Mouse (Mus musculus) CH12.LX (cell line): ENCODE measurements around the gene Trabd2b. TPM values are rescaled to one million over a fixed set of nuclear protein-coding genes. Genes with fewer than 3 reads are reported as not detected.

ENCODE experiments used
- DNase-seq: peaks from one replicate; pipeline ENCODE4 v3.0.0-alpha.2; 2013; ENCODE audit errors: extremely low read depth
- H3K27ac ChIP-seq: 2 replicates; pipeline ENCODE4 v1.5.1; 2012; ENCODE audit warnings: low read depth, mild to moderate bottlenecking, control low read depth, moderate library complexity; ENCODE audit not compliant: insufficient read depth
- H3K27me3 ChIP-seq: replicated peaks from 2 replicates; pipeline ENCODE3; 2012; ENCODE audit warnings: inconsistent platforms
- H3K36me3 ChIP-seq, 2 experiments: replicated peaks in 1 of 2; 2 replicates each; pipeline versions ENCODE3 to v1.6.1; 2012; ENCODE audit warnings: inconsistent platforms in 1 of 2, low read length in 1 of 2, mild to moderate bottlenecking in 1 of 2, mixed read lengths in 1 of 2, moderate library complexity in 1 of 2; ENCODE audit not compliant: control insufficient read depth in 1 of 2, insufficient read depth in 1 of 2
- H3K4me1 ChIP-seq, 2 experiments: 2 replicates each; pipeline ENCODE4 v1.6.1; 2012; ENCODE audit warnings: inconsistent platforms in 1 of 2, moderate library complexity in 1 of 2; ENCODE audit not compliant: insufficient read depth in 2 of 2, control insufficient read depth in 1 of 2
- H3K4me2 ChIP-seq: 2 replicates; pipeline ENCODE4 v1.6.1; 2012; ENCODE audit warnings: low read depth, mild to moderate bottlenecking, control low read depth; ENCODE audit not compliant: poor library complexity, insufficient read depth, severe bottlenecking
- H3K4me3 ChIP-seq, 3 experiments: fragments of 150-350 bp in 1 of 3; sonication (generic) in 1 of 3; replicated peaks in 1 of 3; 2 replicates each; pipeline versions ENCODE3 to v1.5.1; 2011 to 2012; ENCODE audit warnings: low read depth in 2 of 3, low read length in 2 of 3, mild to moderate bottlenecking in 2 of 3, moderate library complexity in 2 of 3, control low read depth in 1 of 3, improper control_type of control experiment in 1 of 3, inconsistent platforms in 1 of 3, mixed read lengths in 1 of 3; ENCODE audit not compliant: poor library complexity in 1 of 3
- H3K79me2 ChIP-seq: replicated peaks from 2 replicates; pipeline ENCODE4 v1.6.1; 2012; ENCODE audit warnings: mild to moderate bottlenecking, moderate library complexity; ENCODE audit not compliant: control insufficient read depth, poor library complexity, insufficient read depth, severe bottlenecking; ENCODE audit errors: extremely low read depth
- H3K9ac ChIP-seq: 2 replicates; pipeline ENCODE4 v1.6.1; 2012; ENCODE audit warnings: low read depth, mild to moderate bottlenecking, control low read depth, moderate library complexity; ENCODE audit not compliant: insufficient read depth
- H3K9me3 ChIP-seq: replicated peaks from 2 replicates; pipeline ENCODE3; 2012; ENCODE audit warnings: low read length, inconsistent platforms, mixed read lengths
- CHD2 ChIP-seq: IDR thresholded peaks from 2 replicates; pipeline ENCODE4 v1.6.1; 2011; ENCODE audit warnings: low read length, improper control_type of control experiment
- CTCF ChIP-seq, 2 experiments: IDR thresholded peaks in 1 of 2; conservative IDR thresholded peaks in 1 of 2; 2 replicates each; pipeline ENCODE4 v1.5.1; 2011 to 2012; ENCODE audit warnings: low read depth in 2 of 2, low read length in 2 of 2, improper control_type of control experiment in 1 of 2, inconsistent platforms in 1 of 2, mild to moderate bottlenecking in 1 of 2, moderate library complexity in 1 of 2
- E2F4 ChIP-seq: IDR thresholded peaks from 2 replicates; pipeline ENCODE4 v1.6.1; 2011; ENCODE audit warnings: low read depth, low read length, improper control_type of control experiment; ENCODE audit not compliant: insufficient replicate concordance
- ELF1 ChIP-seq: IDR thresholded peaks from 2 replicates; pipeline ENCODE4 v1.6.1; 2014; ENCODE audit warnings: low read depth, mild to moderate bottlenecking, inconsistent platforms, low read length, improper control_type of control experiment
- ETS1 ChIP-seq: conservative IDR thresholded peaks from 2 replicates; pipeline ENCODE4 v1.6.1; 2012; ENCODE audit warnings: low read depth, mild to moderate bottlenecking, inconsistent platforms, low read length, improper control_type of control experiment, moderate library complexity
- HCFC1 ChIP-seq: IDR thresholded peaks from 2 replicates; pipeline ENCODE4 v1.6.1; 2012; ENCODE audit warnings: low read depth, mild to moderate bottlenecking, inconsistent platforms, low read length, improper control_type of control experiment
- JUND ChIP-seq: conservative IDR thresholded peaks from 2 replicates; pipeline ENCODE4 v1.6.1; 2011; ENCODE audit warnings: low read depth, low read length, improper control_type of control experiment
- MAZ ChIP-seq: IDR thresholded peaks from 2 replicates; pipeline ENCODE4 v1.6.1; 2012; ENCODE audit warnings: low read depth, mild to moderate bottlenecking, inconsistent platforms, low read length, improper control_type of control experiment, moderate library complexity
- MEF2A ChIP-seq: IDR thresholded peaks from 2 replicates; pipeline ENCODE4 v1.6.1; 2014; ENCODE audit warnings: low read depth, mild to moderate bottlenecking, inconsistent platforms, low read length, improper control_type of control experiment, borderline replicate concordance
- POLR2A ChIP-seq: IDR thresholded peaks from 2 replicates; pipeline ENCODE4 v1.6.1; 2011; ENCODE audit warnings: low read depth, mild to moderate bottlenecking, improper control_type of control experiment, low read length
- POLR2AphosphoS2 ChIP-seq: IDR thresholded peaks from 2 replicates; pipeline ENCODE4 v1.6.1; 2011; ENCODE audit warnings: low read depth, low read length, improper control_type of control experiment
- RAD21 ChIP-seq: IDR thresholded peaks from 2 replicates; pipeline ENCODE4 v1.6.1; 2011; ENCODE audit warnings: low read depth, mild to moderate bottlenecking, low read length, improper control_type of control experiment, moderate library complexity
- RCOR1 ChIP-seq: conservative IDR thresholded peaks from 2 replicates; pipeline ENCODE4 v1.6.1; 2012; ENCODE audit warnings: low read depth, mild to moderate bottlenecking, inconsistent platforms, low read length, improper control_type of control experiment
- UBTF ChIP-seq: IDR thresholded peaks from 2 replicates; pipeline ENCODE4 v1.6.1; 2012; ENCODE audit warnings: low read depth, mild to moderate bottlenecking, inconsistent platforms, low read length, improper control_type of control experiment, moderate library complexity
- USF1 ChIP-seq: IDR thresholded peaks from 2 replicates; pipeline ENCODE4 v1.6.1; 2014; ENCODE audit warnings: low read depth, mild to moderate bottlenecking, inconsistent platforms, low read length, improper control_type of control experiment
- USF2 ChIP-seq: conservative IDR thresholded peaks from 2 replicates; pipeline ENCODE4 v1.6.1; 2011; ENCODE audit warnings: low read depth, low read length, improper control_type of control experiment
- ZC3H11A ChIP-seq: IDR thresholded peaks from 2 replicates; pipeline ENCODE4 v1.6.1; 2012; ENCODE audit warnings: low read depth, mild to moderate bottlenecking, inconsistent platforms, low read length, improper control_type of control experiment
- ZKSCAN1 ChIP-seq: IDR thresholded peaks from 2 replicates; pipeline ENCODE4 v1.6.1; 2012; ENCODE audit warnings: low read depth, inconsistent platforms, low read length, improper control_type of control experiment, borderline replicate concordance
- ZMIZ1 ChIP-seq: IDR thresholded peaks from 2 replicates; pipeline ENCODE4 v1.6.1; 2012; ENCODE audit warnings: low read depth, mild to moderate bottlenecking, inconsistent platforms, low read length, improper control_type of control experiment
- ZNF384 ChIP-seq: IDR thresholded peaks from 2 replicates; pipeline ENCODE4 v1.6.1; 2012; ENCODE audit warnings: low read depth, low read length, improper control_type of control experiment, inconsistent platforms
- dilution Hi-C: fragments of 300-500 bp; cut with MboI; formaldehyde crosslinking; loops from 2 replicates; pipeline ENCODE4 v1.14.3; 2020; ENCODE audit warnings: low sequenced_read_pairs; ENCODE audit not compliant: extremely low pct_unique_long_range_greater_than_20kb, extremely low pct_ligation_motif_present
- in situ Hi-C: fragments of 300-500 bp; cut with MboI; formaldehyde crosslinking; loops from 3 replicates; pipeline ENCODE4 v1.14.3; 2019; ENCODE audit warnings: low sequenced_read_pairs, low pct_ligation_motif_present, low pct_unique_long_range_greater_than_20kb, mixed read lengths
- polyA plus RNA-seq: library from polyadenylated mRNA; unstranded; fragments of >175 nt; gene quantifications from 2 replicates; pipeline ENCODE4 v1.2.1, GENCODE M21; 2012; ENCODE audit warnings: low read depth; ENCODE audit not compliant: insufficient read length
- total RNA-seq, 2 experiments: library from RNA; depleted of rRNA; stranded (reverse); fragments of 300-350 nt in 1 of 2; fragments of >200 nt in 1 of 2; gene quantifications; 2 replicates each; pipeline ENCODE4 v1.2.3; 2012 to 2014

Gene Trabd2b
- total and polyA plus RNA-seq, 3 experiments: not detected

GRCm38 (mm10) chr4:114509601-114510000 is 103.1 kb downstream of the Trabd2b start:
- in situ Hi-C loops: no loop called here
- TF ChIP-seq ZNF384 (no peak), RAD21 (no peak), CTCF (conservative IDR thresholded peaks at IDR 0.05 in 1 of 2, IDR thresholded peaks at IDR 0.05 in 1 of 2; ENCODE audit: low read depth in 2 of 2, low read length in 2 of 2) (no peak), E2F4 (no peak)
- no peak overlapping the region for H3K27ac ChIP-seq
- dilution Hi-C loops: no loop called here
- no peak overlapping the region for H3K4me3 ChIP-seq
- DNase-seq: no peak
- H3K4me2 ChIP-seq: no peak overlapping the region
- no peaks in the 10 kb centered on the region for H3K9me3 ChIP-seq
- H3K27me3 ChIP-seq: peaks cover 53% of the 10 kb centered on the region
- no peaks in the 10 kb centered on the region for H3K36me3 ChIP-seq
- H3K9ac ChIP-seq: no peak overlapping the region
- no peaks in the 10 kb centered on the region for H3K4me1 ChIP-seq
- H3K79me2 ChIP-seq: no peaks in the 10 kb centered on the region

GRCm38 (mm10) chr4:114511649-114512048 is 105.1 kb downstream of the Trabd2b start:
- Histone ChIP-seq H3K79me2 (no peaks in the 10 kb centered on the region), H3K9ac (no peak overlapping the region), H3K4me1 (no peaks in the 10 kb centered on the region), H3K27me3 (peaks cover 63% of the 10 kb centered on the region), H3K9me3 (no peaks in the 10 kb centered on the region), H3K4me2 (no peak overlapping the region), H3K36me3 (no peaks in the 10 kb centered on the region), H3K4me3 (no peak overlapping the region), H3K27ac (no peak overlapping the region)
- in situ Hi-C loops (no loop called here), dilution Hi-C loops (no loop called here)
- TF ChIP-seq POLR2A (no peak), USF2 (no peak), ZC3H11A (no peak), MEF2A (no peak), ZKSCAN1 (no peak), JUND (no peak), UBTF (no peak), ZMIZ1 (no peak), RCOR1 (no peak), ETS1 (no peak), ELF1 (no peak), HCFC1 (no peak), CHD2 (no peak), ZNF384 (no peak), E2F4 (no peak), USF1 (no peak), POLR2AphosphoS2 (no peak), MAZ (no peak)
- DNase-seq: no peak
